In the genomic region with DNA sequence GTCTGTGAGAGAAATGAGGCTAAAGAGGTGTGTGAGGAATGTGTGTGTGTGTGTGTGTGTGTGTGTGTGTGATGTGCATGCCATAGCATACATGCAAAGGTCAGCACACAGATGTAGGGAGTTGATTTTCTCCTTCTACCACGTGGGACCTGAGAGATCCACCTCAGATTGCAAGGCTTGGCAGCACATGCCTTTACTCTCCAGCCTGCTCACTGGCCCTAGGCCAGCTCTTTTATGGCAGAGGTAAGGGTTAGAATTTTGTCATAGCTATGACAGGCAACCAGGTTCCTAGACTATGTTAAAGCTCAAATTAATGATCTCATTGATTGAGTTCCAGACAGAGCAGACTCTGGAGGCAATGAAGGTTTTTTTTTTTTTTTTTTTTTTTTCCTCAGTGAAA, we compare ENCODE assay signal across 28 mouse cellular contexts. TPM values are rescaled to one million over a fixed set of nuclear protein-coding genes. Genes with fewer than 3 reads are reported as not detected.
DNase-seq lines count a peak whose midpoint lies in the region; ATAC-seq lines count a peak whose summit lies in the region.
"Had no signal": no experiment of that assay in that cellular context is flagged by ENCODE, and none has a peak within 500 bp of the region (broad histone marks: within the 10 kb centered on the region; RNA-seq: fewer than 3 reads in every experiment).

No protein-coding gene starts in this region.

- DNase-seq in forebrain, embryonic 14.5 days (ENCODE audit: low spot score) = peak; percentile 39
- DNase-seq in limb, embryonic 10.5 days (ENCODE audit: low spot score) = no peak
- DNase-seq in urinary bladder, postnatal 14 days (ENCODE audit: low spot score) = peak; percentile 56
- no peak for DNase-seq in urinary bladder, adult 18-20 months (ENCODE audit: low spot score in 2 of 2)
- DNase-seq: adrenal gland, adult 8-10 months; B cell, adult 2 months; cerebellum, adult 2 months; gastrocnemius, postnatal 10 days; heart, adult 11 months; heart, postnatal 14 days; liver, postnatal 0 days; midbrain, embryonic 14.5 days; retina, postnatal 1 day; right cerebral cortex, postnatal 25 days; spleen, adult 18-20 months had no signal

- H3K27me3 ChIP-seq in forebrain, embryonic 14.5 days (replicated peaks; ENCODE audit: control insufficient read depth, insufficient read depth, low read length) = no peaks in the 10 kb centered on the region
- no peaks in the 10 kb centered on the region for H3K27me3 ChIP-seq in forebrain, embryonic 15.5 days
- no peaks in the 10 kb centered on the region for H3K27me3 ChIP-seq in limb, embryonic 12.5 days
- no peaks in the 10 kb centered on the region for H3K27me3 ChIP-seq in limb, embryonic 10.5 days (ENCODE audit: low read depth, poor library complexity, severe bottlenecking)
- H3K27me3 ChIP-seq: CH12.LX; forebrain, embryonic 12.5 days; heart, embryonic 13.5 days; megakaryocyte, embryonic 14.5 days; neural tube, embryonic 12.5 days; Patski had no signal

- H3K9ac ChIP-seq in forebrain, embryonic 14.5 days (ENCODE audit: low read length) = no peak overlapping the region
- H3K9ac ChIP-seq in forebrain, embryonic 15.5 days (replicated peaks) = no peak overlapping the region
- no peak overlapping the region for H3K9ac ChIP-seq in limb, embryonic 12.5 days (replicated peaks)
- H3K9ac ChIP-seq: forebrain, embryonic 12.5 days; heart, embryonic 13.5 days; liver, postnatal 0 days; neural tube, embryonic 12.5 days had no signal

- ATAC-seq in forebrain, embryonic 14.5 days = 0 out of 2 replicates have a peak, but pooled peaks have one; percentile 44
- ATAC-seq in forebrain, embryonic 15.5 days (replicated peaks) = no peak; the same call in 1 of the 2 replicates
- ATAC-seq in limb, embryonic 12.5 days (ENCODE audit: insufficient number of reproducible peaks, insufficient read depth, low FRiP score, low TSS enrichment, low read depth) = no peak
- ATAC-seq in megakaryocyte-erythroid progenitor cell, adult 5-6 weeks (replicated peaks; ENCODE audit: low FRiP score, low TSS enrichment, poor library complexity, severe bottlenecking) = 0 out of 2 replicates have a peak, but pooled peaks have one; percentile 48
- ATAC-seq in activated CD4-positive, CD25-positive, alpha-beta regulatory T cell, adult 4 months = no peak
- ATAC-seq: liver, postnatal 0 days; Patski had no signal

- 35% methylated on average over 1 of the region's 1 CpGs for WGBS in forebrain, embryonic 14.5 days
- WGBS in forebrain, embryonic 15.5 days = 39% methylated on average over 1 of the region's 1 CpGs
- WGBS in limb, embryonic 12.5 days = 47% methylated on average over 1 of the region's 1 CpGs
- WGBS in limb, embryonic 10.5 days = 75% methylated on average over 1 of the region's 1 CpGs

- no peak overlapping the region for H3K4me2 ChIP-seq in forebrain, embryonic 14.5 days (ENCODE audit: low read length)
- H3K4me2 ChIP-seq in forebrain, embryonic 15.5 days (replicated peaks) = no peak overlapping the region
- no peak overlapping the region for H3K4me2 ChIP-seq in limb, embryonic 12.5 days
- H3K4me2 ChIP-seq: forebrain, embryonic 12.5 days; heart, embryonic 13.5 days; liver, embryonic 11.5 days; neural tube, embryonic 12.5 days had no signal

- H3K4me1 ChIP-seq in forebrain, embryonic 14.5 days (ENCODE audit: control insufficient read depth, insufficient read depth, low read length) = peaks cover 7% of the 10 kb centered on the region; the same call in 1 of the 2 replicates
- peaks cover 27% of the 10 kb centered on the region for H3K4me1 ChIP-seq in forebrain, embryonic 15.5 days
- H3K4me1 ChIP-seq in limb, embryonic 12.5 days (replicated peaks) = peaks cover 30% of the 10 kb centered on the region
- H3K4me1 ChIP-seq in limb, embryonic 10.5 days = peaks cover 25% of the 10 kb centered on the region

- H3K4me3 ChIP-seq in forebrain, embryonic 14.5 days (ENCODE audit: low read depth, low read length) = no peak overlapping the region
- H3K4me3 ChIP-seq in forebrain, embryonic 15.5 days = no peak overlapping the region
- no peak overlapping the region for H3K4me3 ChIP-seq in limb, embryonic 12.5 days (replicated peaks)
- H3K4me3 ChIP-seq in limb, embryonic 10.5 days = no peak overlapping the region
- H3K4me3 ChIP-seq: forebrain, embryonic 12.5 days; heart, embryonic 13.5 days; left cerebral cortex, adult 2 months; megakaryocyte, embryonic 14.5 days; neural tube, embryonic 12.5 days had no signal

- H3K27ac ChIP-seq in forebrain, embryonic 14.5 days (ENCODE audit: low read depth, low read length) = no peak overlapping the region
- H3K27ac ChIP-seq in forebrain, embryonic 15.5 days (replicated peaks) = no peak overlapping the region
- peak overlapping the region; percentile 31; the same call in 1 of the 2 replicates for H3K27ac ChIP-seq in limb, embryonic 12.5 days
- no peak overlapping the region for H3K27ac ChIP-seq in limb, embryonic 10.5 days
- H3K27ac ChIP-seq: forebrain, embryonic 12.5 days; heart, embryonic 13.5 days; left cerebral cortex, adult 2 months; neural tube, embryonic 12.5 days had no signal

- H3K36me3 ChIP-seq in forebrain, embryonic 14.5 days (ENCODE audit: control insufficient read depth, insufficient read depth, low read length) = no peaks in the 10 kb centered on the region
- no peaks in the 10 kb centered on the region for H3K36me3 ChIP-seq in forebrain, embryonic 15.5 days
- H3K36me3 ChIP-seq in limb, embryonic 12.5 days = no peaks in the 10 kb centered on the region
- no peaks in the 10 kb centered on the region for H3K36me3 ChIP-seq in limb, embryonic 10.5 days
- H3K36me3 ChIP-seq: forebrain, embryonic 12.5 days; heart, embryonic 13.5 days; neural tube, embryonic 12.5 days had no signal

- H3K9me3 ChIP-seq in forebrain, embryonic 14.5 days (replicated peaks; ENCODE audit: control insufficient read depth, low read length) = no peaks in the 10 kb centered on the region
- H3K9me3 ChIP-seq in forebrain, embryonic 15.5 days = no peaks in the 10 kb centered on the region
- H3K9me3 ChIP-seq in limb, embryonic 12.5 days = no peaks in the 10 kb centered on the region
- H3K9me3 ChIP-seq in limb, embryonic 10.5 days (replicated peaks) = no peaks in the 10 kb centered on the region
- H3K9me3 ChIP-seq: forebrain, embryonic 12.5 days; G1E; heart, embryonic 13.5 days; megakaryocyte, embryonic 14.5 days; neural tube, embryonic 12.5 days had no signal

RNA-seq across cellular contexts. Expression of a gene that starts 33.1 kb away (rescaled TPM):
- polyA plus RNA-seq in forebrain, embryonic 14.5 days (2014; fragmentation: Nextera tagmentation; extraction: Ambion mirVana) = 68.4 and 72.6 TPM in 2 replicates
- polyA plus RNA-seq in forebrain, embryonic 15.5 days (2015; fragmentation: Nextera tagmentation; extraction: Ambion mirVana) = 70.7 and 72.5 TPM in 2 replicates
- polyA plus RNA-seq in limb, embryonic 12.5 days (2016; fragmentation: Nextera tagmentation; extraction: Ambion mirVana) = 56.3 and 59.1 TPM in 2 replicates
- 42.5 and 49.6 TPM in 2 replicates for polyA plus RNA-seq in limb, embryonic 10.5 days (2016; fragmentation: Nextera tagmentation; extraction: Ambion mirVana)
- total RNA-seq in megakaryocyte-erythroid progenitor cell, adult 5-6 weeks (2014; fragmentation: Nextera tagmentation) = 16.7 and 19.5 TPM in 2 replicates
- 21.3 and 38.1 TPM in 2 replicates for total RNA-seq in megakaryocyte-erythroid progenitor cell, adult 5-6 weeks (2017)
- under 1 TPM in 1 of 2 experiments, not detected in 1; 0.27 TPM for polyA plus RNA-seq in activated CD4-positive, CD25-positive, alpha-beta regulatory T cell, adult 4 months (2017; shearing (Covaris generic))

Comparison
In these comparisons a context has a peak if more than half of its experiments do, and no peak if none do; other contexts are left out.
1. ATAC-seq: peak in forebrain, embryonic 14.5 days (single experiment) and megakaryocyte-erythroid progenitor cell, adult 5-6 weeks (single experiment); none in forebrain, embryonic 15.5 days (single experiment), limb, embryonic 12.5 days (single experiment) and activated CD4-positive, CD25-positive, alpha-beta regulatory T cell, adult 4 months (single experiment).
2. DNase-seq: peak in forebrain, embryonic 14.5 days (single experiment) and urinary bladder, postnatal 14 days (single experiment); none in limb, embryonic 10.5 days (single experiment) and urinary bladder, adult 18-20 months (0 of 2).
3. RNA of a gene that starts 33.1 kb away (polyA plus RNA-seq): 70.7 to 72.5 TPM in forebrain, embryonic 15.5 days, 68.4 to 72.6 TPM in forebrain, embryonic 14.5 days, 56.3 to 59.1 TPM in limb, embryonic 12.5 days and 42.5 to 49.6 TPM in limb, embryonic 10.5 days; 0.27 TPM in activated CD4-positive, CD25-positive, alpha-beta regulatory T cell, adult 4 months; every median in the first group is over 10 times any median in the second.